Mouse (Mus musculus) heart, embryonic 10.5 days (tissue): ENCODE measurements at regions not wholly inside any gene's neighbourhood (a gene's known extent, or its start where the extent isn't known, plus 50 kb on each side); places are given as distances from the start of the nearest gene placed in this dataset.

Experiments used
- DNase-seq: peaks from one replicate; pipeline ENCODE4 v3.0.0-alpha.2; 2017; ENCODE audit warnings: low spot score
- H3K27ac ChIP-seq: fragments of 300-500 bp; sonication (generic); 2 replicates; pipeline ENCODE4 v1.5.1; 2016; ENCODE audit warnings: mild to moderate bottlenecking
- H3K27me3 ChIP-seq: fragments of 300-500 bp; sonication (generic); 2 replicates; pipeline ENCODE4 v1.6.1; 2016; ENCODE audit warnings: mild to moderate bottlenecking; ENCODE audit not compliant: poor library complexity, insufficient read depth, severe bottlenecking
- H3K36me3 ChIP-seq: fragments of 300-500 bp; sonication (generic); 2 replicates; pipeline ENCODE4 v1.6.1; 2016; ENCODE audit warnings: mild to moderate bottlenecking, moderate library complexity
- H3K4me1 ChIP-seq: fragments of 300-500 bp; sonication (generic); 2 replicates; pipeline ENCODE4 v1.6.1; 2016; ENCODE audit warnings: mild to moderate bottlenecking
- H3K4me3 ChIP-seq: fragments of 300-500 bp; sonication (generic); 2 replicates; pipeline ENCODE4 v1.5.1; 2016; ENCODE audit warnings: mild to moderate bottlenecking, moderate library complexity
- H3K9me3 ChIP-seq: fragments of 300-500 bp; sonication (generic); 2 replicates; pipeline ENCODE4 v1.6.1; 2016; ENCODE audit warnings: mild to moderate bottlenecking, moderate library complexity
- WGBS: fragments of 180-500 bp; shearing (Covaris S2); methylation state at CpG from one replicate; pipeline ENCODE4 v1.1.7; 2016; 5-methylcytosine and 5-hydroxymethylcytosine counted together

- 0 out of 2 replicates have a peak overlapping the region, but pooled peaks have one; percentile 18 for H3K4me3 ChIP-seq
Observed at GRCm38 (mm10) chr3:9343586-9343985, 266.3 kb downstream of the Zfp704 start.

DNA sequence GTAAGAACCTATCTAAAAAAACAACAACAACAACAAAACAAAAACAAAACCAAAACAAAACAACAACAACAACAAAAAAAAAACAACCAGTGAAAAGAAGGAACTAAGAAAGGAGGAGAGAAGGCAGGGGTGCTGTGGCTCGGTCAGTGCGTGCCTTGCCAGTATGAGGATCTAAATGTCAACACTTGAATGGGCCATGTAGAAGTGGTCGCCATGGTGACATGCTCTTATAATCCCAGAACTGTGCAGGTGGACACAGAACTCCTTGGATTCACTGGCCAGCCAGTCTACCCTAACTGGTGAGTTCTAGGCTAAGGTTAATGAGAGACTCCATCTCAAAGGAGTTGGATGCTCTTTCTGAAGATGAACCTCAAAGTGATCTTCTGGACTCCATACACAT lies 267.7 kb downstream of the Zfp704 start:
- Histone ChIP-seq H3K4me3 (no peak overlapping the region), H3K27me3 (peaks cover 9% of the 10 kb centered on the region; the same call in 1 of the 2 replicates), H3K9me3 (no peaks in the 10 kb centered on the region), H3K27ac (no peak overlapping the region), H3K36me3 (no peaks in the 10 kb centered on the region), H3K4me1 (peaks cover 29% of the 10 kb centered on the region)
- no peak for DNase-seq
- 73% methylated on average over 3 of the region's 3 CpGs for WGBS

More at GRCm38 (mm10) chr3:9343586-9343985, 266.3 kb downstream of the Zfp704 start:
- peak overlapping the region; percentile 85 for H3K27ac ChIP-seq
- H3K36me3 ChIP-seq, result no peaks in the 10 kb centered on the region
- peaks cover 35% of the 10 kb centered on the region for H3K4me1 ChIP-seq
- no peaks in the 10 kb centered on the region for H3K9me3 ChIP-seq
- WGBS, result 2% methylated on average over 4 of the region's 4 CpGs
- peaks cover 9% of the 10 kb centered on the region; the same call in 1 of the 2 replicates for H3K27me3 ChIP-seq
- peak; percentile 74 for DNase-seq

DNA sequence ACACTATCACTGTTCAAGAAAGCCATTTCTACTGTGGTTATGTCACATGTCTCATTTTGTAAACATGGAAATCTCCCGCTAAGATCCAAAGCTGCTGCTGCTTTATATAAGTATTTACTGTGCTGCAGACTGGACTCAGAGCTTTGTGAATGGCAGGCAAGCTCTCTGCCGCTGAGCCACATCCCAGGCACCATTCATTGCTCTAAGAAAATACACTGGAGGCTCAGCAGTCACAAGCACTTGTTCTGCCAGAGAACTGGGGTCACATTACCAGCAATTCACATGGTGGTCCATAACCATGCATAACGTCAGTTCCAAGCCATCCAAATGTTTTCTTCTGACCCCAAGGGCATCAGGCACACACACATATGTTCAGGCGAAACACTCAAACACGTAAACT lies 268.2 kb downstream of the Zfp704 start:
- no peaks in the 10 kb centered on the region for H3K36me3 ChIP-seq
- no peaks in the 10 kb centered on the region for H3K9me3 ChIP-seq
- H3K27me3 ChIP-seq, result peaks cover 9% of the 10 kb centered on the region; the same call in 1 of the 2 replicates
- WGBS, result 65% methylated on average over 5 of the region's 5 CpGs
- DNase-seq, result peak; percentile 57
- peak overlapping the region; percentile 73; the same call in 1 of the 2 replicates for H3K27ac ChIP-seq
- no peak overlapping the region for H3K4me3 ChIP-seq
- H3K4me1 ChIP-seq, result peaks cover 26% of the 10 kb centered on the region

DNA sequence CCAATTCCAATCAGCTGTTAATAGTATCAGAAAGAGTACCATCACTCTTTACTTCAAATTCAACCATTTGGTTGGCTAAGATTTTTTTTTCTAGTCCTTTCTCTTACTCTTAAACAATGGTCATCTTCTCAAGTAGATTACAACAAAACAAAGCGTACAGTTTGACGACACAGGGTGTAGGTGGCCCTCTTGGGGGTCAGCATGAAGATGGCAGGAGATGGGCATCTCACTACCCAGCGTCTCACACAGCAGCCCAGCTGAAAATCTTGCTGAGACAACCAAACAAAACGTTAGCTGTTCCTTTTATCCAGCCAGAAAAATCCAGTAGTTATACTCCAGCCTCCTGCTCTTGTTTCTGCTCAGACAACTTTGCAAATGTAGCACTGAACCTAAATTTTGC lies 268.6 kb downstream of the Zfp704 start:
- Histone ChIP-seq H3K27me3 (peaks cover 9% of the 10 kb centered on the region; the same call in 1 of the 2 replicates), H3K4me3 (peak overlapping the region; percentile 60; the same call in 1 of the 2 replicates), H3K36me3 (no peaks in the 10 kb centered on the region), H3K27ac (peak overlapping the region; percentile 73; the same call in 1 of the 2 replicates), H3K4me1 (peaks cover 25% of the 10 kb centered on the region), H3K9me3 (no peaks in the 10 kb centered on the region)
- WGBS, result 45% methylated on average over 4 of the region's 4 CpGs
- no peak for DNase-seq

DNA sequence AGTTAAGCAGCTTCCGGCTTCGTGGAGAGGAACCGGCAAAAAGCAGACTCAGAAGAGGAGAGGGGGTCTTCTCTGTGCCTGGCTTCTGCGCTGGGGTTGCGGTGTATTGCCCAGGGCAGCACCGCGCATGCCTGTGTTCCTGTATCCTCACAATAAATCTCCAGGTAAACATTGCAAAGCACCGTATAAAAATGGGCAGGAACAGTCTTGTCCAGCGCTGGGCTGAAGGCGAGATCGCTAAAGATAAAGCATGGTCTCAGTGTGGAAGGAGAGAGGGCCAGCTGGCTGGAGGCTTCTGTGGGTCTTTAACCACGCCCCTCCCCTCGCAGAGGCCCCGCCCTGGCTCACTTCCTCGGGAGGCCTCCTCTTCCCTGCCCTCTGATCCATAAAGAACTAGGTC lies 269.1 kb downstream of the Zfp704 start:
- Histone ChIP-seq H3K36me3 (no peaks in the 10 kb centered on the region), H3K4me1 (peaks cover 23% of the 10 kb centered on the region), H3K27me3 (peaks cover 9% of the 10 kb centered on the region; the same call in 1 of the 2 replicates), H3K9me3 (no peaks in the 10 kb centered on the region), H3K27ac (peak overlapping the region; percentile 73), H3K4me3 (peak overlapping the region; percentile 60)
- DNase-seq, result no peak
- WGBS, result 1% methylated on average over 15 of the region's 15 CpGs

GRCm38 (mm10) chr3:9340344-9340743 lies 269.5 kb downstream of the Zfp704 start:
- no peak for DNase-seq
- Histone ChIP-seq H3K27me3 (peaks cover 5% of the 10 kb centered on the region; the same call in 1 of the 2 replicates), H3K36me3 (no peaks in the 10 kb centered on the region), H3K4me1 (peaks cover 23% of the 10 kb centered on the region), H3K9me3 (no peaks in the 10 kb centered on the region), H3K27ac (peak overlapping the region; percentile 73; the same call in 1 of the 2 replicates), H3K4me3 (peak overlapping the region; percentile 60)
- 32% methylated on average over 4 of the region's 4 CpGs for WGBS

GRCm38 (mm10) chr3:9339669-9340068 lies 270.2 kb downstream of the Zfp704 start:
- Histone ChIP-seq H3K36me3 (no peaks in the 10 kb centered on the region), H3K9me3 (no peaks in the 10 kb centered on the region), H3K4me3 (no peak overlapping the region), H3K27me3 (no peaks in the 10 kb centered on the region; the same call in 1 of the 2 replicates), H3K4me1 (peaks cover 23% of the 10 kb centered on the region), H3K27ac (no peak overlapping the region)
- DNase-seq, result no peak
- whole genome bisulfite sequencing, result 76% methylated on average over 4 of the region's 4 CpGs

- Histone ChIP-seq H3K4me3 (no peak overlapping the region), H3K36me3 (no peaks in the 10 kb centered on the region), H3K27me3 (peaks cover 8% of the 10 kb centered on the region; the same call in 1 of the 2 replicates), H3K9me3 (no peaks in the 10 kb centered on the region), H3K27ac (no peak overlapping the region), H3K4me1 (peaks cover 9% of the 10 kb centered on the region)
- peak; percentile 46 for DNase-seq
- WGBS, result 44% methylated on average over 4 of the region's 4 CpGs
Observed at GRCm38 (mm10) chr3:9335580-9335979, 274.3 kb downstream of the Zfp704 start.
